Mouse (Mus musculus) lung, adult 2 months (tissue): ENCODE results near the gene Rgl1. TPM values are rescaled to one million over a fixed set of nuclear protein-coding genes. Genes with fewer than 3 reads are reported as not detected.
A peak's percentile ranks its signal among the peaks of the same experiment; 100 is the strongest.

ENCODE experiments used
- DNase-seq: peaks from one replicate; pipeline ENCODE4 v3.0.0; 2022
- H3K4me1 ChIP-seq: fragments of 200-500 bp; 2 replicates; pipeline ENCODE4 v1.6.1; 2011; ENCODE audit warnings: low read length; ENCODE audit not compliant: control insufficient read depth, insufficient read depth
- H3K4me3 ChIP-seq: fragments of 200-500 bp; replicated peaks from 2 replicates; pipeline ENCODE3; 2011; ENCODE audit warnings: low read depth, mild to moderate bottlenecking, control low read depth, low read length; ENCODE audit errors: extremely low read depth
- CTCF ChIP-seq: fragments of 200-500 bp; IDR thresholded peaks from 2 replicates; pipeline ENCODE4 v1.5.1; 2011; ENCODE audit warnings: mild to moderate bottlenecking, low read length, control low read depth; ENCODE audit not compliant: insufficient read depth
- POLR2A ChIP-seq: fragments of 200-500 bp; IDR thresholded peaks from 2 replicates; pipeline ENCODE4 v1.6.1; 2011; ENCODE audit warnings: low read depth, mild to moderate bottlenecking, control low read depth, low read length, borderline replicate concordance; ENCODE audit errors: extremely low read depth
- WGBS: fragments of 180-500 bp; shearing (Covaris S2); methylation state at CpG from one replicate; pipeline ENCODE4 v1.1.7; 2018; 5-methylcytosine and 5-hydroxymethylcytosine counted together
- polyA plus RNA-seq: library from polyadenylated mRNA; depleted of rRNA; stranded (reverse); fragments of >200 nt; gene quantifications from 2 replicates; pipeline ENCODE4 v1.2.3, GENCODE M21; 2012

The Rgl1 gene
- polyA plus RNA-seq, 1 experiment, result 35.7 TPM

- DNase-seq, result no peak
- no peak overlapping the region for H3K4me3 ChIP-seq
- WGBS, result 85% methylated on average over 13 of the region's 13 CpGs
- 0 out of 2 replicates have a peak, but pooled peaks cover 5% of the 10 kb centered on the region for H3K4me1 ChIP-seq
- TF ChIP-seq POLR2A, result no peak
Observed at GRCm38 (mm10) chr1:152537186-152537585, 229.0 kb downstream of the Rgl1 start.

- 64% methylated on average over 16 of the region's 16 CpGs for WGBS
- TF ChIP-seq POLR2A, result no peak
- TF ChIP-seq CTCF, result no peak
- DNase-seq, result no peak
- H3K4me3 ChIP-seq, result no peak overlapping the region
- H3K4me1 ChIP-seq, result peaks cover 8% of the 10 kb centered on the region; the same call in 1 of the 2 replicates
Observed at GRCm38 (mm10) chr1:152536416-152537018, 229.6 kb downstream of the Rgl1 start.

- no peak for DNase-seq
- no peak for TF ChIP-seq CTCF
- no peak for TF ChIP-seq POLR2A
- no peak overlapping the region for H3K4me3 ChIP-seq
- WGBS, result 75% methylated on average over 7 of the region's 7 CpGs
- peaks cover 13% of the 10 kb centered on the region for H3K4me1 ChIP-seq
Observed at GRCm38 (mm10) chr1:152534531-152534930, 231.6 kb downstream of the Rgl1 start.

GRCm38 (mm10) chr1:152531498-152531897, 234.7 kb downstream of the Rgl1 start:
- DNase-seq, result no peak
- 41% methylated on average over 15 of the region's 15 CpGs for WGBS
- Histone ChIP-seq H3K4me3 (no peak overlapping the region), H3K4me1 (peaks cover 17% of the 10 kb centered on the region)
- TF ChIP-seq CTCF (peak; percentile 23; the same call in 1 of the 2 replicates), POLR2A (no peak)

GRCm38 (mm10) chr1:152528778-152529177, 237.4 kb downstream of the Rgl1 start:
- no peak for DNase-seq
- Histone ChIP-seq H3K4me1 (peaks cover 20% of the 10 kb centered on the region), H3K4me3 (no peak overlapping the region)
- TF ChIP-seq POLR2A (no peak), CTCF (no peak)
- 63% methylated on average over 3 of the region's 3 CpGs for WGBS

- 53% methylated on average over 6 of the region's 6 CpGs for WGBS
- TF ChIP-seq CTCF (no peak), POLR2A (no peak)
- no peak for DNase-seq
Observed at GRCm38 (mm10) chr1:152528214-152528613, 237.9 kb downstream of the Rgl1 start.

GRCm38 (mm10) chr1:152526154-152526553, 240.0 kb downstream of the Rgl1 start:
- TF ChIP-seq POLR2A (no peak), CTCF (no peak)
- WGBS, result 71% methylated on average over 9 of the region's 9 CpGs
- Histone ChIP-seq H3K4me1 (peaks cover 14% of the 10 kb centered on the region), H3K4me3 (no peak overlapping the region)
- DNase-seq, result no peak

More at GRCm38 (mm10) chr1:152528214-152528613, 237.9 kb downstream of the Rgl1 start:
- Histone ChIP-seq H3K4me1 (peaks cover 23% of the 10 kb centered on the region), H3K4me3 (no peak overlapping the region)

- peak; percentile 50 for TF ChIP-seq CTCF
- TF ChIP-seq POLR2A, result no peak
- DNase-seq, result peak; percentile 62
- H3K4me3 ChIP-seq, result no peak overlapping the region
- peaks cover 11% of the 10 kb centered on the region for H3K4me1 ChIP-seq
- WGBS, result 16% methylated on average over 6 of the region's 6 CpGs
Observed at GRCm38 (mm10) chr1:152524987-152525648, 241.0 kb downstream of the Rgl1 start.

- Histone ChIP-seq H3K4me1 (peaks cover 11% of the 10 kb centered on the region), H3K4me3 (no peak overlapping the region)
- WGBS, result 74% methylated on average over 22 of the region's 22 CpGs
- TF ChIP-seq CTCF (no peak), POLR2A (no peak)
- DNase-seq, result no peak
Observed at GRCm38 (mm10) chr1:152524098-152524892, 241.9 kb downstream of the Rgl1 start.

- TF ChIP-seq POLR2A, result no peak
- no peak for TF ChIP-seq CTCF
- Histone ChIP-seq H3K4me1 (peaks cover 11% of the 10 kb centered on the region), H3K4me3 (no peak overlapping the region)
- DNase-seq, result no peak
- WGBS, result 44% methylated on average over 11 of the region's 11 CpGs
Observed at GRCm38 (mm10) chr1:152523292-152523691, 242.9 kb downstream of the Rgl1 start.

GRCm38 (mm10) chr1:152522226-152522625, 243.9 kb downstream of the Rgl1 start:
- TF ChIP-seq CTCF (no peak), POLR2A (no peak)
- DNase-seq, result no peak
- no peak overlapping the region for H3K4me3 ChIP-seq
- 83% methylated on average over 3 of the region's 3 CpGs for WGBS
- H3K4me1 ChIP-seq, result peaks cover 8% of the 10 kb centered on the region
